Mouse (Mus musculus) macrophage (primary cell): ENCODE results near the gene Acot2. TPM values are rescaled to one million over a fixed set of nuclear protein-coding genes. Genes with fewer than 3 reads are reported as not detected.
"Not testable (repeated sequence)": the region's sequence is repeated elsewhere in the genome, so short reads cannot be mapped to it uniquely, and the experiment has no call there.

ENCODE experiments used
- H3K27ac ChIP-seq: fragments of 350-480 bp; formaldehyde crosslinking; 2 replicates; pipeline ENCODE4 v1.9.0; 2021
- H3K36me3 ChIP-seq: fragments of 350-480 bp; formaldehyde crosslinking; 2 replicates; pipeline ENCODE4 v1.9.0; 2021; ENCODE audit errors: inconsistent target
- H3K4me3 ChIP-seq: fragments of 350-480 bp; formaldehyde crosslinking; 2 replicates; pipeline ENCODE4 v1.9.0; 2021; ENCODE audit errors: inconsistent target
- H3K79me2 ChIP-seq: fragments of 350-480 bp; formaldehyde crosslinking; 2 replicates; pipeline ENCODE4 v1.9.0; 2021; ENCODE audit errors: inconsistent target
- WGBS: methylation state at CpG from one replicate; pipeline ENCODE4 v1.1.7; 2026; ENCODE audit warnings: inconsistent platforms; ENCODE audit not compliant: missing documents; 5-methylcytosine and 5-hydroxymethylcytosine counted together
- polyA plus RNA-seq: library from polyadenylated mRNA; stranded (reverse); fragments of 250-400 nt; gene quantifications from 3 replicates; pipeline ENCODE4 v1.2.4, GENCODE M21; 2018; ENCODE audit warnings: inconsistent platforms

Gene Acot2
- polyA plus RNA-seq, 1 experiment from 2014 or later, result 9.4 TPM

DNA sequence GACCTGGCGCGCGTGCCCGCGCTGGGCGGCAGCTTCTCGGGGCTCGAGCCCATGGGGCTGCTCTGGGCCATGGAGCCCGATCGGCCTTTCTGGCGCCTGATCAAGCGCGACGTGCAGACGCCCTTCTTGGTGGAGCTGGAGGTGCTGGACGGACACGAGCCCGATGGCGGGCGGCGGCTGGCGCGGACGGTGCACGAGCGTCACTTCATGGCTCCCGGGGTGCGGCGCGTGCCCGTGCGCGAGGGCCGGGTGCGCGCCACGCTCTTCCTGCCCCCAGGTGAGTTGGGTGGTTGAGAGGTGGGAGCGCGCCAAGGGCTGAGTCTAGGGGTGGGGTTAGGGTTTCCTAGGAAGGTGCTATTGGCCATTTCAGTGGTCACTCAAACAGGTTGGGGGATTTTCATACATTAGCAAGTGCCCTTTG, 51.0 kb downstream of the Acot2 start, which contains the start of gene Gm49366:
Gene Gm49366, plus strand, starts transcription at position 245 of the 421 bp plus-strand sequence.
- peak within 1 kb of the TSS; percentile 0; the same call in 1 of the 2 replicates for H3K4me3 ChIP-seq
- not testable (repeated sequence) for H3K36me3 ChIP-seq, H3K79me2 ChIP-seq, H3K27ac ChIP-seq
- WGBS, result 21% methylated on average over 25 of the region's 39 CpGs

DNA sequence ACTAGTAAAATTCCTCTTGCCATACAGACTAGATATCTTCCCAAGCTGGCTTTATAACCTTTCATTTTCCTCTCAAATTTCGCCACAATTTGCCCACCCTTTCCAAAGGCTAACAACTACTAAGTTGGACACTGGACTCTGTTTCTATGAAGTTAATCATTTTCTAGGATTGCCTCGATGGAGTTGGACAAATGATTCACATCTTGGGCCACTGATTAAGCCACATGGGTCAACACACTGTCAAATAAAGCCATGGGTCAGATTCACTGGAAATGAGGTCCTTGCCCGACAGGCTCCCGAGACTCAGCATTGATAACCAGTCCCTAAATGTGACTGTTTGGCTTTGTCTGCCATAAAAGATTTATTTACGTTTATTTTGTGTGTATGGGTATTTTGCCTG, 54.6 kb downstream of the Acot2 start:
- Histone ChIP-seq H3K79me2 (no peaks in the 10 kb centered on the region), H3K4me3 (no peak overlapping the region), H3K27ac (no peak overlapping the region), H3K36me3 (no peaks in the 10 kb centered on the region)
- WGBS, result 94% methylated on average over 5 of the region's 5 CpGs

Other genes starting within 250 kb of the Acot2 start
- not detected in 3 replicates for gene Papln, start 224.2 kb upstream of the Acot2 start, polyA plus RNA-seq
- gene Numb, start 65.9 kb upstream of the Acot2 start, polyA plus RNA-seq, result 32.8 to 57.9 TPM (median 47.1 TPM) in 3 replicates
- gene Riox1, start 37.3 kb upstream of the Acot2 start, polyA plus RNA-seq, result 3.4 to 15.2 TPM (median 7.3 TPM) in 3 replicates
- not detected in 3 replicates for gene Heatr4, start 3.0 kb upstream of the Acot2 start, polyA plus RNA-seq
- 1.9 to 4.4 TPM (median 3.0 TPM) in 3 replicates for gene Acot1, start 21.6 kb downstream of the Acot2 start, polyA plus RNA-seq
- 0.05 to 0.83 TPM (median 0.11 TPM) in 3 replicates for gene Acot4, start 50.5 kb downstream of the Acot2 start, polyA plus RNA-seq
- gene Gm49366, start 51.1 kb downstream of the Acot2 start, polyA plus RNA-seq, result not detected in 3 replicates
- gene Acot3, start 64.3 kb downstream of the Acot2 start, polyA plus RNA-seq, result not detected in 3 replicates
- not detected in 3 replicates for gene Acot5, start 81.5 kb downstream of the Acot2 start, polyA plus RNA-seq
- gene Acot6, start 112.8 kb downstream of the Acot2 start, polyA plus RNA-seq, result 0.25 to 1.5 TPM (median 0.76 TPM) in 3 replicates
- gene Dnal1, start 126.5 kb downstream of the Acot2 start, polyA plus RNA-seq, result 1.2 to 2.2 TPM (median 1.7 TPM) in 3 replicates
- gene Pnma1, start 160.6 kb downstream of the Acot2 start, polyA plus RNA-seq, result 0.13 to 0.29 TPM (median 0.20 TPM) in 3 replicates
- gene Elmsan1, start 231.0 kb downstream of the Acot2 start, polyA plus RNA-seq, result 11.0 to 13.7 TPM (median 13.5 TPM) in 3 replicates